In genomic region chr15:95527948-95528861, GRCm38 (mm10) we compare ENCODE assay signal across 8 mouse cellular contexts. TPM values are rescaled to one million over a fixed set of nuclear protein-coding genes. Genes with fewer than 3 reads are reported as not detected.
A peak's percentile ranks its signal among the peaks of the same experiment; 100 is the strongest.
DNase-seq lines count a peak whose midpoint lies in the region; ATAC-seq lines count a peak whose summit lies in the region.

Gene Nell2 (minus strand): TSS chr15:95528559.

- no peak within 1 kb of the TSS for H3K9ac ChIP-seq in embryonic facial prominence, embryonic 15.5 days
- peak within 1 kb of the TSS; percentile 85 for H3K9ac ChIP-seq in hindbrain, embryonic 12.5 days
- H3K9ac ChIP-seq in neural tube, embryonic 14.5 days (replicated peaks; ENCODE audit: low read depth, low read length): peak within 1 kb of the TSS; percentile 82

- H3K4me2 ChIP-seq in embryonic facial prominence, embryonic 15.5 days (replicated peaks): peak within 1 kb of the TSS; percentile 92
- peak within 1 kb of the TSS; percentile 90 for H3K4me2 ChIP-seq in hindbrain, embryonic 12.5 days (replicated peaks)
- H3K4me2 ChIP-seq in neural tube, embryonic 14.5 days (ENCODE audit: low read depth, low read length): peak within 1 kb of the TSS; percentile 75

- H3K27ac ChIP-seq in heart, embryonic 10.5 days: no peak within 1 kb of the TSS
- no peak within 1 kb of the TSS for H3K27ac ChIP-seq in embryonic facial prominence, embryonic 15.5 days (replicated peaks)
- peak within 1 kb of the TSS; percentile 92 for H3K27ac ChIP-seq in hindbrain, embryonic 12.5 days
- peak within 1 kb of the TSS; percentile 90 for H3K27ac ChIP-seq in neural tube, embryonic 14.5 days (ENCODE audit: low read depth, low read length)

- H3K9me3 ChIP-seq in heart, embryonic 10.5 days: no peaks in the 10 kb centered on the region
- H3K9me3 ChIP-seq in embryonic facial prominence, embryonic 15.5 days (replicated peaks): no peaks in the 10 kb centered on the region
- H3K9me3 ChIP-seq in hindbrain, embryonic 12.5 days (replicated peaks): no peaks in the 10 kb centered on the region
- no peaks in the 10 kb centered on the region for H3K9me3 ChIP-seq in neural tube, embryonic 14.5 days (ENCODE audit: control insufficient read depth, low read length)

- H3K4me3 ChIP-seq in heart, embryonic 10.5 days: peak within 1 kb of the TSS; percentile 68
- peak within 1 kb of the TSS; percentile 54 for H3K4me3 ChIP-seq in embryonic facial prominence, embryonic 15.5 days (replicated peaks)
- H3K4me3 ChIP-seq in hindbrain, embryonic 12.5 days: peak within 1 kb of the TSS; percentile 85
- H3K4me3 ChIP-seq in neural tube, embryonic 14.5 days (ENCODE audit: low read depth, low read length): peak within 1 kb of the TSS; percentile 82

- no peaks in the 10 kb centered on the region for H3K36me3 ChIP-seq in heart, embryonic 10.5 days
- no peaks in the 10 kb centered on the region for H3K36me3 ChIP-seq in embryonic facial prominence, embryonic 15.5 days
- no peaks in the 10 kb centered on the region for H3K36me3 ChIP-seq in hindbrain, embryonic 12.5 days
- no peaks in the 10 kb centered on the region for H3K36me3 ChIP-seq in neural tube, embryonic 14.5 days (ENCODE audit: control insufficient read depth, insufficient read depth, low read length)

- H3K4me1 ChIP-seq in heart, embryonic 10.5 days: peaks cover 18% of the 10 kb centered on the region
- peaks cover 20% of the 10 kb centered on the region for H3K4me1 ChIP-seq in embryonic facial prominence, embryonic 15.5 days
- H3K4me1 ChIP-seq in hindbrain, embryonic 12.5 days: peaks cover 11% of the 10 kb centered on the region
- peaks cover 4% of the 10 kb centered on the region; the same call in 1 of the 2 replicates for H3K4me1 ChIP-seq in neural tube, embryonic 14.5 days (ENCODE audit: control insufficient read depth, insufficient read depth, low read length)

- intact Hi-C loops in left cerebral cortex, postnatal 4 days (cut with DNase I): loop anchor here (10.0 kb wide), 3 partner anchors 313 to 763 kb away; no protein-coding TSS in a partner anchor

- no peak for DNase-seq in heart, embryonic 10.5 days (ENCODE audit: low spot score)
- DNase-seq in heart, adult 9 months (ENCODE audit: low spot score in 2 of 2): no peak
- peak; percentile 58 for DNase-seq in adrenal gland, postnatal 14 days
- DNase-seq in left cerebral cortex, postnatal 4 days: peak; percentile 84

- peak; percentile 63; the same call in 1 of the 2 replicates for ATAC-seq in embryonic facial prominence, embryonic 15.5 days (ENCODE audit: insufficient number of reproducible peaks, low FRiP score, low TSS enrichment, low read depth)
- peak; percentile 88 for ATAC-seq in hindbrain, embryonic 12.5 days (ENCODE audit: low FRiP score)
- ATAC-seq in neural tube, embryonic 14.5 days (ENCODE audit: low read depth): peak; percentile 89
- ATAC-seq in erythroblast, adult 5-6 weeks (replicated peaks; ENCODE audit: low FRiP score, poor library complexity, severe bottlenecking): no peak

- H3K27me3 ChIP-seq in heart, embryonic 10.5 days (ENCODE audit: insufficient read depth, poor library complexity, severe bottlenecking): peaks cover 41% of the 10 kb centered on the region
- H3K27me3 ChIP-seq in embryonic facial prominence, embryonic 15.5 days: peaks cover 31% of the 10 kb centered on the region
- peaks cover 6% of the 10 kb centered on the region; the same call in 1 of the 2 replicates for H3K27me3 ChIP-seq in hindbrain, embryonic 12.5 days
- no peaks in the 10 kb centered on the region for H3K27me3 ChIP-seq in neural tube, embryonic 14.5 days (ENCODE audit: control insufficient read depth, insufficient read depth, low read length)

- under 1% methylated on average over 94 of the region's 95 CpGs for WGBS in heart, embryonic 10.5 days
- WGBS in embryonic facial prominence, embryonic 15.5 days: under 1% methylated on average over 86 of the region's 95 CpGs
- under 1% methylated on average over 66 of the region's 95 CpGs for WGBS in hindbrain, embryonic 12.5 days
- WGBS in neural tube, embryonic 14.5 days: under 1% methylated on average over 73 of the region's 95 CpGs

RNA-seq across cellular contexts. Expression of gene Nell2, which starts in this region (rescaled TPM):
- polyA plus RNA-seq in heart, embryonic 10.5 days (2016; fragmentation: Nextera tagmentation; extraction: Ambion mirVana): 0.63 and 1.8 TPM in 2 replicates
- 2.7 and 4.1 TPM in 2 replicates for total RNA-seq in adrenal gland, postnatal 14 days (2021)
- polyA plus RNA-seq in embryonic facial prominence, embryonic 15.5 days (2015; fragmentation: Nextera tagmentation; extraction: Ambion mirVana): 12.9 and 13.6 TPM in 2 replicates
- polyA plus RNA-seq in hindbrain, embryonic 12.5 days (2016; fragmentation: Nextera tagmentation; extraction: Ambion mirVana): 115 and 119 TPM in 2 replicates
- total RNA-seq in left cerebral cortex, postnatal 4 days (2021): 100 to 1,000 TPM; 415 to 438 TPM
- polyA plus RNA-seq in neural tube, embryonic 14.5 days (2014; fragmentation: Nextera tagmentation; extraction: Ambion mirVana): 214 and 217 TPM in 2 replicates
- not detected in 2 replicates for total RNA-seq in erythroblast, adult 5-6 weeks (2015; ENCODE audit: low replicate concordance)
- not detected in 2 replicates for total RNA-seq in erythroblast, adult 5-6 weeks (2017; ENCODE audit: low replicate concordance)

Comparison
In these comparisons a context has a peak if more than half of its experiments do, and no peak if none do; other contexts are left out.
1. RNA of gene Nell2 (total RNA-seq): 415 to 438 TPM in left cerebral cortex, postnatal 4 days; 2.7 to 4.1 TPM in adrenal gland, postnatal 14 days and not detected in erythroblast, adult 5-6 weeks; every median in the first group is over 10 times any median in the second.
2. DNase-seq: peak in adrenal gland, postnatal 14 days (single experiment) and left cerebral cortex, postnatal 4 days (single experiment); none in heart, embryonic 10.5 days (single experiment) and heart, adult 9 months (0 of 2).
3. H3K27ac ChIP-seq: peak in hindbrain, embryonic 12.5 days (single experiment) and neural tube, embryonic 14.5 days (single experiment); none in heart, embryonic 10.5 days (single experiment) and embryonic facial prominence, embryonic 15.5 days (single experiment).
4. Peak in every context shown above with its lines, with median percentiles within 50 percentile points of each other: H3K4me3 ChIP-seq and H3K4me2 ChIP-seq.